Mouse (Mus musculus): ENCODE measurements around the gene Phldb2. TPM values are rescaled to one million over a fixed set of nuclear protein-coding genes. Genes with fewer than 3 reads are reported as not detected.
A peak's percentile ranks its signal among the peaks of the same experiment; 100 is the strongest.

The Phldb2 gene
- total RNA-seq, 2 experiments from 2014 or later = 10.9 to 11.9 TPM

- intact Hi-C loops (cut with DNase I) = no loop called here
These were observed 897 bp downstream of the Phldb2 start for GRCm38 (mm10) chr16:45952501-45952900.

GRCm38 (mm10) chr16:45952035-45952434 is 1.4 kb downstream of the Phldb2 start:
- intact Hi-C loops (cut with DNase I) = no loop called here
- DNase-seq = no peak

More at GRCm38 (mm10) chr16:45952501-45952900, 897 bp downstream of the Phldb2 start:
- no peak for DNase-seq

DNA sequence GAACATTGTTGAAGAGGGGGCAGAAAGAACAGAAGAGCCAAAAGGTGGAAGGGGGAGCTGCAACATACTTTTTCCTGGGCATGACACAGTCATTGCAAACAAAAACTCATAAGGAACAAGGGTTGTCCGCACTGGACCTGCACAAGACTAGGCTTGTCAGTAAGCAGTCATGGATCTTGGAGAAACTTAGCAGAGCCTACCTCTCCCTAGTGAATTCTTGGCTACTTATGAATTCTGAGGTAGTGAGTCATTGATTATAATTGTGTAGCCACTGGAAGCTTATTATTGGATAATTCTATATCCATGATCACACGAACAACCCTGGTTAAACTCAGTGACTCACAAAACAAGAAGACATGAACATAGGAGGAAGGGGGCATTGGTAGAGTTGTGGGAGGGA is 7.1 kb downstream of the Phldb2 start:
- DNase-seq = no peak
- intact Hi-C loops (cut with DNase I) = no loop called here

DNA sequence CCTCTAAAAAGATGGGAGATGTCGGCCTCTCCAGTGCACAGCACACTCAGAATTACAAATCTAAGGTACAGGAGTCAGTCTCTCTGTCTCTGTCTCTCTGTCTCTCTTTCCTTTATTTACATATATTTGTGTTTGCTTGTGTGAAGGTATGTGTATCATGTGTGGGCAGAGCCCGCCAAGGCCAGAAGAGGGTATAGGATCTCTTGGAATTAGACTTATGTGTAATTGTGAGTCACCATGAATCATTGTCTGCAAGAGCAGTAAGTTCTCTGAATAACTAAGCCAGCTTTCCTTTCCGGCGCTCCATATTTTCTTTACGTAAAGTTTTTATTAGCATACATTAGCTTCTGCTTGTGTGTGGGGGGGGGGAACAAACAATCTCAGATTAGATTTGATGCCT is 7.7 kb downstream of the Phldb2 start:
- no peak for DNase-seq
- intact Hi-C loops (cut with DNase I) = no loop called here

DNA sequence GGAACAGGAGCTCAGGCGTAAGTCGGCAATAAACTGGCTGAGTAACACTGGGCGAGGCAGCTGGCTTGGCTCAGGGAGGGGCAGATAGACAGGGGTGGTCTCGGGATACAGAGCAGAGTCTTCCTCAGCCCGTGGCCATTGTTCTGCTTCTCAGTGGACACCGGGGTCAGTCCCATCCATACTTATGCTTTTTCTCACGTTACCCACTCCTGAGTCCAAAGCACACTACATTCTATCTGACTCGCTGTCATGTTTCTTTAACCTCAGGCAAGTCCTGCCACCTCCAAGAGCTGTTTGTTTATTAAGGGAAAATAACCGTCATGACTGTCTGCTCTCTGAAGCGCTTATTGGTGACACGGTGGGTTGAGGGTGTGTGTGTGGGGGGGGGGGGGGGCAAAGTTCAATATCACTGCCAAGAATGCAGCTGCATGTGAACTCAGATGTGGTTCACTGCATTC is 8.2 kb downstream of the Phldb2 start:
- intact Hi-C loops (cut with DNase I) = no loop called here

DNA sequence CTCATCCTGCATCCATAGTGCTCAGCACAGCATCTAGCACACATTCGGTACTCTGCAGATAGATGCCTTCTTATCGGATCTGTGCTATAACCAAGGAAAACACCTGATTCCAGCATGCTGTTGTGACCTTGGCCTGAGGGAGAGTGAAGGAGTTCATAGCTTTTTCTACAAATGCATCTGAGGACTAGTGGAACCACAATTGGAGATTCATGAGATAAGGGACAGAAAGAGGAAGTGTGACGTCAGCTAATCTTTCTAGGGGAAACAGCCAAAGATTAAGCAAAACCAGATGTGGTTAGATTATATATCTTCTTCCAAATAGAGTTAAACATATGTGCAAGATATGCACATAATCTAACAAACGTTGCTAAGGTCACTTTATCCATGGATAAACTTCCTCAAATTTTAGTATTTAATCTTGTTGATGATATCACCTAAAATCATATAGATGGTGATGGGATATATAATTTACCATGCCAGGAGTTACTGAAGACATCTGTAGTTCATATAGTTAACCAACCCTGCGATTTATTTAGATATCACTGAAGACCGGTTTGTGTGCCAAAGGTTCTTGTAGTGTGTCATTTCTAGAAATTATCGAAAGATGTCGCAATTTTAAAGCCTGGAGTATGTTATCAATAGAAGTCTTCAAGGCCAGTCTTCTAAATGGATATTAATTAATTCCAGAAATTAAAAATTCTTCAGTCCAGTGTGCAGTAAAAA is 11.1 kb downstream of the Phldb2 start:
- intact Hi-C loops (cut with DNase I) = no loop called here
- no peak for DNase-seq

More for the DNA sequence above, 8.2 kb downstream of the Phldb2 start:
- DNase-seq = no peak

DNA sequence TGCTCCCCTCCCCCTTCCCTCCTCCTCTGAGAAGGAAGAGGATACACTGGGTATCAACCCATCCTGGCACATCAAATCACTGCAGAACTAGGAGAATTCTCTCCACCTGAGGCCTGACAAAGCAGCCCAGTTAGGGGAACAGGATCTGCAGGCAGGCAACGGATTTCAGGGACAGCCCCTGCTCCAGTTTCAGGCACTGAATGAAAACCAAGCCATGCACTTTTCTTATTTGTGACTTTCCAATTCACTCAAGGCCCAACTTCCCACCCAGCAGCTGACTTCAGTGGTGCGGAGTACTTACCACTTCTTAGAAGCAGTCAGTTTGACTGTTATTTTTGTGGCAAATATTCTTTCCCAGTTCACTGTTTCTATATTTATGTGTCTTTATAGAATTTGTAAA is 12.7 kb downstream of the Phldb2 start:
- intact Hi-C loops (cut with DNase I) = no loop called here
- DNase-seq = no peak

GRCm38 (mm10) chr16:45939436-45939835 is 14.0 kb downstream of the Phldb2 start:
- intact Hi-C loops (cut with DNase I) = no loop called here
- DNase-seq = no peak

- intact Hi-C loops (cut with DNase I) = no loop called here
- DNase-seq = no peak
These were observed 16.0 kb downstream of the Phldb2 start for GRCm38 (mm10) chr16:45937381-45937780.

GRCm38 (mm10) chr16:45936521-45936920 is 16.9 kb downstream of the Phldb2 start:
- intact Hi-C loops (cut with DNase I) = no loop called here
- no peak for DNase-seq

DNA sequence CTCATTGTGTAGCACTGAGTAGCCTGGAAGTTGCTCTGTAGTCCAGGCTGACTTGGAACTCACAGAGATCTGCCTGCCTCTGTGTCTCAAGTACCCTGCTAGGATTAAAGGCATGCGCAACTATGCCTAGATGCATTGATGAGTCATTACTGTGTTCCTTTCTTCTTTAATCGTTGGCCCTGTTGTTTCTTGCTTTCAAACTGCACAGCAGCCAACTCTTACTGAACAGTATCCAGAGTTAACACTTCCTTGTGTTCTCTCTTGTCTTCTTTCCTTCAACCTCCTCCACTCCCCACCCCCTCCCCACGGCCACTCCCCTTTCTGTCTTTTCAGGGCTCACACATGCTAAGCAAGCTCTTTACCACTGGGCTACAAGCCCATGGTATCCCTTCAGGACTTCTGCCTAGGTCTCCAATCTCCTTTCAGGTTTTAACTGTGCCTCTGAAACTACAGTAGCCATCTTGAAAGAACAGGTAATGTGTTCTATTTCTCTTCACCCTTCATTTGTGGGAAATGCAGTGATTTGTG is 17.4 kb downstream of the Phldb2 start:
- no peak for DNase-seq
- intact Hi-C loops (cut with DNase I) = no loop called here

DNA sequence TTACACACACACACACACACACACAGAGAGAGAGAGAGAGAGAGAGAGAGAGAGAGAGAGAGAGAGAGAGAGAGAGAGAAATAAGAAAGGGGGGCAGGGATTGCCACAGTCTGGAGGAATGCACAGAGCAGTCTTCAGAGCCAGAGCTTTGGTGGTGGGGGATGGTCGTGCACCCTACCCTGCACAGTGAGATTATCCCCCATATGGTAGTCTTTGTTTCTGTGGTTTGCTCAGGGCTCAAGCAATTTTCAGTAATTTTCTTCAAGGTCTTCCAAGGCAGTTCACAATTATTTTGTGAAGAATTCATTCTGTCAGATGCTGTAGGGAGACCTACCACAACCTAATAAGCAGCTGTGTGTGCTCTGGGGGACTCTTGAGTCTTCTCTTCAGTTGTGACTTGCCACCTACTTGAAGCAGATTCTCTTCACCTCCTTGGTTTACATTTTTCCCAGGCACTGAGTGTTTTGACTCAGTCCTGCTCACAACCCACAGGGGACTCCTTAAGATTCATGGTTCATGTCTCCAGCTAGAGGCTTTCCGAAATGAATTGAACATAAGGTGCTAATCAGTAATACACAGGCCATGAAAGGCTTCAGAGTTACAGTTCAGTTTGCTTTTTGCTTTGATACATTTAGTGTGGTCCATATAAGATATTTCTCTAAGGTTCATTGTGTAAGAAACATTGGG is 18.5 kb downstream of the Phldb2 start:
- intact Hi-C loops (cut with DNase I) = no loop called here
- DNase-seq = no peak

DNA sequence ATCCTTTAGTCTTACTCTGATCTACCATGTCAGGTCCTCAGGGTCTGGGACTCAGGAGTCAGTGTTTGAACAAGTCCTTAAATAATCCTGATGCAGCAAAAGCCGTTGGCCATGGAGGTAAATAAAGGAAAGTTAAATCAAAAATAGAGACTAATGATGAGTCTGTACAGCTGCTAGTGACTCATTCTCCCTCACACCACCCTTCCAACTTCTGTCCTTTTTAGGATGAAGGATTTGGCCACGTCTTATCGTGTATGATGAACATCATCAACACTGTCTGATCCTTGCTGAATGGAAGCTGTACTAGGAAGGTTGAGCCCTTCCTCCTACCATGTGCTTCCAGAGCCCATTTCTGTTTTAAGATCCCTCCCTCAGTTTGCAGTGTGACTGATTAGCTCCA is 23.1 kb downstream of the Phldb2 start:
- intact Hi-C loops (cut with DNase I) = no loop called here
- no peak for DNase-seq

DNA sequence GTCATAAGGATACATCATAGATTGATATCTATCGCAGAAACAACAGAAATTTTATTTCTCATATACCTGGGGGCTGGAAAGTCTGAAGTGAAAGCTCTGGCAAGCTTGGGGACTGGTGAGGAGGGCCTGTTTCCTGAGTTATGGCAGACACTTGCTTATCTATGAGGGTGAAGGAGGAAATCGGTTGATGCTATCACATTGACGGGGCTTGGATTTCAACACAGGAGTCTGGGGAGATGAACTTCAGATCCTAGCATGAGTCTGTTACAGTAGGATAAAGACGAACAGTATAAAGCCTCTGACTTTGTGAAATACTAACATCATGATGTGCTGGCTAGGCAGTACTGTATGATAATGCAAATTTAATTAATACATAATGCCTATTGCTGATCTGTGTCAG is 25.3 kb downstream of the Phldb2 start:
- intact Hi-C loops (cut with DNase I) = no loop called here
- no peak for DNase-seq

DNA sequence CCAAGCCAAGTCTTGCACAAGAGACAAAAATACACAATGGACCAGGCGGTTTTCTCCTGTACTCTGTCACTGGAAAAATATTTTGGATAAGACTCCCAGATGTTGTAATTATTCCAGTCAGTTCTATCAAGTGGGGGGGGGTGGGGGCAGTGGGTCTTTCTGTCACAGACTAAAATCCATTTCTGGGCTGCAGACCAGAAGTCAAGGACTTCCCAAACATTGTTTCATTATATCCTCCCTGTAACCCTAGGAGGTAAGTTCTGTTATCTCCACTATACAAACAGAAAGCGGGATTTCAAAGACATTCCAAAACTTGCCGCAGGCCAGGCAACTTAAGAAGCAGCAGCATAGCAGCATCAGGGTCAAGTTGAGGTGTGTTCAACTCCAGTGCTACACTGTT is 25.8 kb downstream of the Phldb2 start:
- intact Hi-C loops (cut with DNase I) = no loop called here
- DNase-seq = no peak

GRCm38 (mm10) chr16:45926875-45927274 is 26.5 kb downstream of the Phldb2 start:
- intact Hi-C loops (cut with DNase I) = no loop called here

GRCm38 (mm10) chr16:45923731-45924424 is 29.5 kb downstream of the Phldb2 start:
- intact Hi-C loops (cut with DNase I) = no loop called here
- no peak for DNase-seq

More at GRCm38 (mm10) chr16:45926875-45927274, 26.5 kb downstream of the Phldb2 start:
- no peak for DNase-seq

- intact Hi-C loops (cut with DNase I) = no loop called here
- DNase-seq = no peak
These were observed 30.7 kb downstream of the Phldb2 start for GRCm38 (mm10) chr16:45922546-45923229.

DNA sequence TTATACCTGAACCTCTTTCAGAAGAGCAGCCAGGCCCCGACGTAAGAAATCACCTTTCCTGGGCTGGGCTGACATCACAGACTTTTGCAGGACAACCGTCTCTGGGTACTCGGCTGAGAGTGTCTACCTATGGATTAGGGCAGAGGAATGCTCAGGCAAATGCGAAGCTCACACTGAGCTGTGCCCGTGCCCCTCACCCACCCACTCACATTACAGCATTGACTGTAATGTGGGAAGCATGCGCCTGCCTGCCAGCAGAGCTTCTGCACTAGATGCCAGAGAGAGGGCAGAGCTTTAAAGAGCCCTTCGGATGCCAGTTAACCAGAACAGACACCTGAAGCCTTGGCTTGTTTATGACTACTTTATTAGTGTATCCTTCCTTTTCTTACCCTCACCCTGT is 33.8 kb downstream of the Phldb2 start:
- intact Hi-C loops (cut with DNase I) = no loop called here
- DNase-seq = peak; percentile 3

- intact Hi-C loops (cut with DNase I) = no loop called here
- DNase-seq = no peak
These were observed 49.8 kb downstream of the Phldb2 start for GRCm38 (mm10) chr16:45903595-45903994.

DNA sequence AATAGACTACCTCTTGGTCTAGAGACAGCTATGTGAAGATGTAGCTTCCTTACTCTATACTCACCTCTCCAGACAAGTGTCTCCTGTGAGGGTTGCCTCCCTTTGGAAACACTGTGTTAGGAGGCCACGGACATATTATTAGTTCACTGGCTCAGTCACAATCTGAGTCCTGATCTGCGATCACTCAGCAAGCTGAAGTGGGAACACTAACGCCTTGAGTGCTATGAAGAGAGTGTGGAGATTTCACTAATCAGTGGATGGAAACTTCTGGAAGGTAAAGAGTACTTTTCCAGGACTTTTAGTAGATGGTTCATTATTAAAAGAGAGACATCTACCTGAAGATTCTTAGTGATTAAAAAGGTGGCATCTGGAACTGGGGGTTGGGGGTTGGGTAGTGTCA is 54.9 kb downstream of the Phldb2 start:
- DNase-seq = no peak
- intact Hi-C loops (cut with DNase I) = no loop called here
